Mouse (Mus musculus) bone marrow, adult 2 months (tissue): ENCODE measurements around the gene Gm4969.

ENCODE experiments used
- CTCF ChIP-seq: fragments of 200-500 bp; IDR thresholded peaks from 2 replicates; pipeline ENCODE4 v1.5.1; 2011; ENCODE audit warnings: low read length, control low read depth; ENCODE audit not compliant: control insufficient read depth, insufficient read depth
- POLR2A ChIP-seq: fragments of 200-500 bp; IDR thresholded peaks from 2 replicates; pipeline ENCODE4 v1.6.1; 2011; ENCODE audit warnings: low read depth, mild to moderate bottlenecking, control low read depth, low read length, borderline replicate concordance; ENCODE audit not compliant: control insufficient read depth

DNA sequence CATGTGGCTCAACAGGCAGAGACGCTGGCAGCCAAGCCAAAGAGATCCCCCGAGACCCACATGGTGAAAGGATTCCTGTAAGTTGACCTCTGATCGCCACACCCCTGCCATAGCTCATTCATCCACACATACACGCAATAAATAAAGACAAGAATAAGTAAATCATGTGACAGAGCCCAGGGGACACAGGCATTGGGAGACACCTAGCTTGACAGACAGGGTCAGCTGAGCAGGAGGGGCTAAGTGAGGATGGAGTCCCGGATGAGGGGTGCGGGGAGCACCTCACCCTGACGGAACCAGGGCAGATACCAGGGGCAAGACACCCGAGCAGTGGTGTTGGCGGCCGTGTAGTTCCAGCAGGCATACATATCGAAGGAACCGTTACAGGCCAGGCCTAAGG, 45.6 kb upstream of the Gm4969 start:
- TF ChIP-seq CTCF, result no peak
- no peak for TF ChIP-seq POLR2A
